Mouse (Mus musculus) embryonic facial prominence, embryonic 11.5 days (tissue): ENCODE measurements at regions not wholly inside any gene's neighbourhood (a gene's known extent, or its start where the extent isn't known, plus 50 kb on each side); places are given as distances from the start of the nearest gene placed in this dataset.

Experiments
- ATAC-seq: fragments of 200-750 bp; cut with Nextera tagmentation; replicated peaks from 2 replicates; pipeline ENCODE4 v1.8.0; 2017; ENCODE audit warnings: low read depth; ENCODE audit not compliant: insufficient number of reproducible peaks, low FRiP score, low TSS enrichment
- DNase-seq: peaks from one replicate; pipeline ENCODE4 v3.0.0-alpha.2; 2015; ENCODE audit warnings: low spot score
- H3K27ac ChIP-seq: fragments of 300-500 bp; sonication (generic); replicated peaks from 2 replicates; pipeline ENCODE4 v1.5.1; 2014; ENCODE audit warnings: mild to moderate bottlenecking, low read depth, low read length, control low read depth
- H3K27me3 ChIP-seq: fragments of 300-500 bp; sonication (generic); 2 replicates; pipeline ENCODE4 v1.6.1; 2014; ENCODE audit warnings: mild to moderate bottlenecking, low read length, moderate library complexity, mixed read lengths; ENCODE audit not compliant: control insufficient read depth, insufficient read depth
- H3K36me3 ChIP-seq: fragments of 300-500 bp; sonication (generic); replicated peaks from 2 replicates; pipeline ENCODE4 v1.6.1; 2014; ENCODE audit warnings: low read depth, mild to moderate bottlenecking, low read length, moderate library complexity, mixed read lengths; ENCODE audit not compliant: control insufficient read depth, insufficient read depth
- H3K4me1 ChIP-seq: fragments of 300-500 bp; sonication (generic); 2 replicates; pipeline ENCODE4 v1.6.1; 2014; ENCODE audit warnings: low read length, mixed read lengths; ENCODE audit not compliant: control insufficient read depth, insufficient read depth
- H3K4me2 ChIP-seq: fragments of 300-500 bp; sonication (generic); 2 replicates; pipeline ENCODE4 v1.6.1; 2014; ENCODE audit warnings: low read depth, mild to moderate bottlenecking, control low read depth, low read length, moderate library complexity
- H3K4me3 ChIP-seq: fragments of 300-500 bp; sonication (generic); 2 replicates; pipeline ENCODE4 v1.5.1; 2014; ENCODE audit warnings: low read depth, low read length, control low read depth
- H3K9ac ChIP-seq: fragments of 300-500 bp; sonication (generic); replicated peaks from 2 replicates; pipeline ENCODE4 v1.6.1; 2014; ENCODE audit warnings: mild to moderate bottlenecking, control low read depth, low read length
- H3K9me3 ChIP-seq: fragments of 300-500 bp; sonication (generic); replicated peaks from 2 replicates; pipeline ENCODE4 v1.6.1; 2016; ENCODE audit warnings: mild to moderate bottlenecking, low read length, inconsistent platforms, mixed read lengths; ENCODE audit not compliant: control insufficient read depth
- WGBS: fragments of 180-500 bp; shearing (Covaris S2); extraction: QIAGEN DNeasy Blood & Tissue Kit; methylation state at CpG from one replicate; pipeline ENCODE4 v1.1.7; 2014; 5-methylcytosine and 5-hydroxymethylcytosine counted together

GRCm38 (mm10) chr9:25374161-25374560 is 107.2 kb upstream of the Eepd1 start:
- ATAC-seq, result no peak

GRCm38 (mm10) chr9:25376209-25376608 is 105.1 kb upstream of the Eepd1 start:
- Histone ChIP-seq H3K9ac (no peak overlapping the region), H3K27ac (no peak overlapping the region), H3K4me1 (no peaks in the 10 kb centered on the region), H3K4me2 (no peak overlapping the region), H3K27me3 (no peaks in the 10 kb centered on the region), H3K36me3 (no peaks in the 10 kb centered on the region), H3K9me3 (no peaks in the 10 kb centered on the region), H3K4me3 (no peak overlapping the region)
- ATAC-seq (no peak), DNase-seq (no peak)
- WGBS, result 48% methylated on average over 1 of the region's 1 CpGs

More at GRCm38 (mm10) chr9:25374161-25374560, 107.2 kb upstream of the Eepd1 start:
- Histone ChIP-seq H3K27ac (no peak overlapping the region), H3K9me3 (no peaks in the 10 kb centered on the region), H3K4me2 (no peak overlapping the region), H3K4me1 (no peaks in the 10 kb centered on the region), H3K4me3 (no peak overlapping the region), H3K9ac (no peak overlapping the region), H3K27me3 (no peaks in the 10 kb centered on the region), H3K36me3 (no peaks in the 10 kb centered on the region)
- DNase-seq, result no peak
- 89% methylated on average over 3 of the region's 3 CpGs for WGBS

DNA sequence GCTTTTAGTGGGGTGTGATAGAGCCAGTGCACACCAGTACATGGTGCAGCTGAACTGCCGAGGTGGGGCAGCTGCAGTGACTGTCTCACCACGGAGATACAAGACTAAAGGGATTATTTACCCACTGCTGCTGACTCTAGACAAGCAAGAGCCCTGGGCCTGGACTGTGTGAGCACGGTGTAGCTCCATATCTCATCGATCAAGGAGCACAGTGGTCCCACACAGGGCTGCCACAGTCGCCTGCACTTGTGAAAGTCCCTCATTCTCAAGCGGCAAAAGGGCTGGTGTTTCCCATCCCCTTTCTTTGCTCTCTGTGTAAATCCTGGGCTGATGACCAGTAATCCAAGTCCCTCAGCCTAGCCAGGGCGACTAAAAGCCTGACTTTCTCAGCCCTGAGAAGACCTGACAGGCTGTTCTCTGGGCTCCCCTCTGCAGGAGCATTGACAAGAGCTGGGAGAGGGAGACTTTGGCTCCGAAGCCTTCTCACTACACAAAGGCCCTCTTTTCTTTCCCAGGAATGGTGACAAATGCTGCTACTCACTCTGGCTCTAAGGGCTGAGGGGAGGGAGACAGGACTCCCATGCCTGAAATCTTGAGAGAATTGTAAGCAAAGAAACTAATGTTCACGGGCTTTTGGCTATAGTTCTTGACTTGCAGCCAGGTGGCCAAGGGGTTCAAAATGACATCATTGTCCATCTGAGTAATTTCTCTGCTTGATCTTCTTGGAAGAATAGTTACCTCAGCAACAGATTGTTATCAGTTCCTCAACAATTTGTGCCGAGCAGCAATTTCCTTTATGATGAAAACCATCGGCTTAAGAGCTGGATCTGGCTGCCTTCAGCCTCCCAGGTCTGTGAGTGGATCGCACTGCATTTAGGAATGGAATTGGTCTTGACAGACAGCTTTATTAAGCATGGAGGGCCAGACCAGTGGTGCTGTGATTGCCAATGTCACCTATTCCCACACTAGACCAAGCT is 103.3 kb upstream of the Eepd1 start:
- H3K27ac ChIP-seq, result no peak overlapping the region
- H3K4me2 ChIP-seq, result no peak overlapping the region
- no peak for ATAC-seq
- H3K9me3 ChIP-seq, result no peaks in the 10 kb centered on the region
- H3K4me1 ChIP-seq, result no peaks in the 10 kb centered on the region
- no peak overlapping the region for H3K9ac ChIP-seq
- no peak overlapping the region for H3K4me3 ChIP-seq
- no peaks in the 10 kb centered on the region for H3K27me3 ChIP-seq
- 59% methylated on average over 12 of the region's 12 CpGs for WGBS
- DNase-seq, result peak; percentile 40
- H3K36me3 ChIP-seq, result no peaks in the 10 kb centered on the region

DNA sequence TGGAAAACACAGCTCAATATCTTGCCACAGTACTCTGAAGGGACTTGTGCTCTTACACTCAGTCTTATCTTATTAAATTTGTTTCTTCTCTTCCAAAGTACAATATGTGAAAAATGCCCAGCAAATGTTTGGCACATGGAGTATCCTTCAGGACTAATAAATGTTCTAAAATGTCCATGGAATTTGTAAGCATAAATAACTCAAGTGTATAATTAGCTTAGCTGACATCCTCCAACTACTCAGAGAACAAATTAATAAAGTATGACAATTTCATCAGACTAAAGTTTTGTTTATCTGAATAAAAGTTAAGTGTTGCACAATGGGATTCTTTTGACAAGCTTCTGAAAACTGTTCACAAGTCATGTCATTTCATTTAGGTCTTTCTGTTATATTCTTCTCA is 96.0 kb upstream of the Eepd1 start:
- no peaks in the 10 kb centered on the region for H3K9me3 ChIP-seq
- H3K36me3 ChIP-seq, result no peaks in the 10 kb centered on the region
- no peak overlapping the region for H3K4me3 ChIP-seq
- no peak overlapping the region for H3K9ac ChIP-seq
- ATAC-seq (no peak), DNase-seq (no peak)
- no peaks in the 10 kb centered on the region for H3K4me1 ChIP-seq
- no peak overlapping the region for H3K27ac ChIP-seq
- no peak overlapping the region for H3K4me2 ChIP-seq
- H3K27me3 ChIP-seq, result no peaks in the 10 kb centered on the region

DNA sequence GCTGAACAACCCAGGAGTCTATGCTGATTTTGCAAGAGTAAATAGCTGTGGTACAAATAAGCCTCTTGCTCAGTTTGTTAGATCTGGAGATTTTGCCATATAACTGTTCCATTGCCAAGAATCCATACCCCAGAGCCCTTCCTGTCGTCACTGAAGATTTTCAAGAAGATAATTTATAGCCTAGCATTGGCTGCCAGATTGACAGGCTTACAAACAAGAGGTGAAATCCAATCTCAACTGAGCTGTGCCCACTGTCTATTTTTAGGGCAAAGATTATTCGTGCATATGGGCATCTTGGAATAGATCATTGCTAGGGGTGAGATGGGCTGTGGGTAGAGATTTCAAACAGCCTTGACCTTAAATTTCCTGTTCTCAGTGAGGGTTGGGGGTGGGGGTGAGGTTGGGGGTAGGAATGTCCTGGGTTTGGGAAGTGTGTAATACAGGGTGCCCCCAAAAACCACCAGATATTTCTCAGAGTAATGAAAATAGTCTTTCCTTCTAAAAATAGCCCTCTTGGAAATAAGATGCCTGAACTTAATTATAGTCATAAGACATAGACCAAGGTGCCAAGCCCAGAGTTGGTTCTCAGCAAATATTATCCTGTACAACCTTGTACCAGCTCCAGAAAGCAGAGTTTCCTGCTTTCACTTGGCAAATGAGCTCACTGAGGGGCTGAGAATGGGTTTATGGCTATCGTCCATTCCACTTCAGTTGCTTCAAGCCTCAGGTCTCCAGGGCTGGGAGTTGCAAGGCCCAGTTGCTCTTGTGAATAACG is 93.3 kb upstream of the Eepd1 start:
- H3K9me3 ChIP-seq, result no peaks in the 10 kb centered on the region
- no peaks in the 10 kb centered on the region for H3K27me3 ChIP-seq
- H3K36me3 ChIP-seq, result no peaks in the 10 kb centered on the region
- DNase-seq (no peak), ATAC-seq (no peak)
- 66% methylated on average over 4 of the region's 4 CpGs for WGBS
- H3K4me1 ChIP-seq, result no peaks in the 10 kb centered on the region
- H3K27ac ChIP-seq, result no peak overlapping the region
- no peak overlapping the region for H3K9ac ChIP-seq
- H3K4me3 ChIP-seq, result no peak overlapping the region
- H3K4me2 ChIP-seq, result no peak overlapping the region

DNA sequence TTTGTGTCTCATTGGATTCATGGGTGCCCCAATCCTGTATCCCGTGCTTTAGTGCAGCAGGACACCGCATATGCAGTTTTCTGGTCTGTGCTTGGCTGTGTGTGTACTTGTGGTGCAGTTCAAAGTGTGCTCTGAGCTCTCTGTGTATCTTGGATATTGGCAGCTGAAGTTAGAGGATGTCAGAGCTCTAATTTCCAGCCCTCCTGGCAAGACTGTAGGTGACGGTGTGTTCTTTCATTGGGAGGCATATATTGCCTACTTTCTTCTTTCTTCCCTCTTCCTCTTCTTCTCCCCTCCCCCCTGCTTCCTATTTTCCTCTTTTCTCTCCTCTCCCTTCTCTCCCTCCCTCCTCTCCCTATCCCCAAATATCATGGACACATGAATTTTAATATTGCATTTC is 92.0 kb upstream of the Eepd1 start:
- Histone ChIP-seq H3K27me3 (no peaks in the 10 kb centered on the region), H3K4me3 (no peak overlapping the region), H3K4me1 (no peaks in the 10 kb centered on the region), H3K27ac (no peak overlapping the region), H3K4me2 (no peak overlapping the region), H3K36me3 (no peaks in the 10 kb centered on the region), H3K9ac (no peak overlapping the region), H3K9me3 (no peaks in the 10 kb centered on the region)
- WGBS, result 83% methylated on average over 3 of the region's 3 CpGs
- DNase-seq (no peak), ATAC-seq (no peak)

DNA sequence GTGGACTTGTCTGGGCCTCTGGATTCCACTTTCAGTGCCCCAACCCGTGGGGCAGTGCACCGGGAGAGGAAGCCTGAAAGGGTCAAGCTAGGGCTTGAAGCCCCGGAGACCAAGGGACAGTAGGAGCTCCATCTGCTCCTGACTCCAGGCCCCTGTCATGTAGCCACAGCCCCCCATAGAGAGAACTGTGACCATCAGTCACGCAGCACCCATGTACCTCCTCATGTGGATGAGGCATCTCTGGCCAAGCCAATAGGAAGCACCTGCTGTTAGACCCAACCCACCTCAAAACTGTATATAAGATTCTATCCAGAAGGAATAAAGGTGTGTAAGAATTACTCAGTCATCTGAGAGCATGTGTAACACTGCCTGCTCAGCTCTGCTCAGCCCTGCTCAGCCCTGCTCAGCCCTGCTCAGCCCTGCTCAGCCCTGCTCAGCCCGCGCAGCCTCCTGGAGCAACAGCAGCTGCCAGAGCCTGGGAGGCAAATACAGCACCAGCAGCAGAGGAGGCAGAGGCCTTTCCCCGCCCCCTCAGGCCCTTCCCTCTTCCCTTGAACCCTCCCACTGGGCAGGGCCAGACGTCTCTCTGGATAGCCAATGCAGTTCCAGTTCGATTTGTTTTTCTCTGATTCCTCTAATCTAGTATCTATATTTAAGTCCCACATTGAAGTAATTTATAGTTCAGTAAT is 80.6 kb upstream of the Eepd1 start:
- H3K4me2 ChIP-seq, result no peak overlapping the region
- DNase-seq (peak; percentile 69), ATAC-seq (peak; percentile 92)
- no peaks in the 10 kb centered on the region for H3K4me1 ChIP-seq
- no peak overlapping the region for H3K4me3 ChIP-seq
- H3K9ac ChIP-seq, result no peak overlapping the region
- no peaks in the 10 kb centered on the region for H3K9me3 ChIP-seq
- H3K36me3 ChIP-seq, result no peaks in the 10 kb centered on the region
- WGBS, result 37% methylated on average over 9 of the region's 9 CpGs
- no peak overlapping the region for H3K27ac ChIP-seq
- H3K27me3 ChIP-seq, result no peaks in the 10 kb centered on the region
